Mouse (Mus musculus) C2C12 (cell line): ENCODE data around the gene Nr3c2. TPM values are rescaled to one million over a fixed set of nuclear protein-coding genes. Genes with fewer than 3 reads are reported as not detected.

Experiments used
- H3K27me3 ChIP-seq: one replicate; pipeline ENCODE4 v1.6.1; 2011; ENCODE audit not compliant: control insufficient read depth, insufficient read depth, insufficient read length
- H3K36me3 ChIP-seq: one replicate; pipeline ENCODE4 v1.6.1; 2011; ENCODE audit not compliant: control insufficient read depth, insufficient read depth
- H3K4me3 ChIP-seq: one replicate; pipeline ENCODE4 v1.5.1; 2011; ENCODE audit warnings: mild to moderate bottlenecking, control low read depth; ENCODE audit not compliant: poor library complexity, insufficient read depth, severe bottlenecking
- H3K79me2 ChIP-seq: one replicate; pipeline ENCODE4 v1.6.1; 2011; ENCODE audit not compliant: control insufficient read depth, insufficient read depth
- H3K79me3 ChIP-seq: one replicate; pipeline ENCODE4 v1.6.1; 2011; ENCODE audit warnings: low read depth, control low read depth
- H3ac ChIP-seq: one replicate; pipeline ENCODE3; 2011; ENCODE audit warnings: low read depth; ENCODE audit not compliant: control insufficient read depth, insufficient read length
- CEBPB ChIP-seq: IDR thresholded peaks from one replicate; pipeline ENCODE4 v1.6.1; 2011; ENCODE audit warnings: low read depth, mild to moderate bottlenecking, control low read depth, moderate library complexity
- CTCF ChIP-seq: IDR thresholded peaks from one replicate; pipeline ENCODE4 v1.5.1; 2011; ENCODE audit not compliant: control insufficient read depth, insufficient read depth, insufficient read length
- FOSL1 ChIP-seq: IDR thresholded peaks from one replicate; pipeline ENCODE4 v1.8.0; 2011; ENCODE audit warnings: mild to moderate bottlenecking, low read length; ENCODE audit not compliant: poor library complexity, insufficient read depth, severe bottlenecking
- MAX ChIP-seq: IDR thresholded peaks from one replicate; pipeline ENCODE4 v1.6.1; 2011; ENCODE audit warnings: mild to moderate bottlenecking, control low read depth
- MYOD1 ChIP-seq: IDR thresholded peaks from one replicate; pipeline ENCODE4 v1.6.1; 2011; ENCODE audit warnings: low read depth; ENCODE audit not compliant: control insufficient read depth, insufficient read length
- MYOG ChIP-seq: IDR thresholded peaks from one replicate; pipeline ENCODE4 v1.6.1; 2011; ENCODE audit not compliant: control insufficient read depth, insufficient read length; ENCODE audit errors: extremely low read depth
- USF1 ChIP-seq: IDR thresholded peaks from one replicate; pipeline ENCODE4 v1.6.1; 2011; ENCODE audit warnings: low read depth, mild to moderate bottlenecking, control low read depth, moderate library complexity
- polyA plus RNA-seq: library from polyadenylated mRNA; unstranded; fragments of >200 nt; fragmentation: generic; extraction: Trizol; gene quantifications from one replicate; pipeline ENCODE4 v1.2.1, GENCODE M21; 2012; ENCODE audit warnings: missing spikeins

Nr3c2 gene
- polyA plus RNA-seq, 1 experiment, result 0.04 TPM

GRCm38 (mm10) chr8:76984082-76984481 lies 84.8 kb downstream of the Nr3c2 start:
- Histone ChIP-seq H3K79me3 (no peaks in the 10 kb centered on the region), H3K36me3 (no peaks in the 10 kb centered on the region), H3ac (no peak overlapping the region), H3K79me2 (no peaks in the 10 kb centered on the region), H3K4me3 (no peak overlapping the region), H3K27me3 (no peaks in the 10 kb centered on the region)
- TF ChIP-seq USF1 (no peak), MAX (no peak), CEBPB (no peak), MYOD1 (no peak)

DNA sequence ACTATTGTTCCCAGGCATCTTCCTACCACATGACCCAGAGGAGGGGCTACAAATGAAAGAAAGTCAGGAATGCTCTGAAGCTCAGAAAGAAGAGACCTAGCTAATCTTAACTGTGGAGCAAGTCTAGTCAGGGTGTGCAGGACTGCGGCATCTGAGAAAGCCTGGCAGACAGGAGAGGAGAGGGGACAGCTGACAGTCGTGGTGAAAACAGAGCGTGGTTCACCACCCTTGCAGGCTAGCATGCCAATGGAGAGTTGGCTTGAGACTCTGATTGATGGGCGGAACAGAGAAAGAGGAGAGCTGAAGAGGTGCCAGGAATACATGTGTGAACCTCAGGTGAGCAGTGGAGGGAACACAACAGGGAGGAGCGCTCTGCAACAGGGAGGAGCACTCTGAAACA lies 85.6 kb downstream of the Nr3c2 start:
- Histone ChIP-seq H3K79me2 (no peaks in the 10 kb centered on the region), H3K4me3 (no peak overlapping the region), H3ac (no peak overlapping the region), H3K27me3 (no peaks in the 10 kb centered on the region), H3K36me3 (no peaks in the 10 kb centered on the region), H3K79me3 (no peaks in the 10 kb centered on the region)
- TF ChIP-seq FOSL1 (no peak), MYOG (no peak), MYOD1 (no peak), MAX (no peak), CTCF (no peak), CEBPB (no peak), USF1 (no peak)

- H3K27me3 ChIP-seq, result no peaks in the 10 kb centered on the region
- no peaks in the 10 kb centered on the region for H3K79me3 ChIP-seq
- no peak overlapping the region for H3K4me3 ChIP-seq
- H3K36me3 ChIP-seq, result no peaks in the 10 kb centered on the region
- H3ac ChIP-seq, result no peak overlapping the region
- no peaks in the 10 kb centered on the region for H3K79me2 ChIP-seq
- TF ChIP-seq MAX, result no peak
- no peak for TF ChIP-seq MYOD1
- no peak for TF ChIP-seq MYOG
- no peak for TF ChIP-seq FOSL1
- TF ChIP-seq USF1, result no peak
- no peak for TF ChIP-seq CEBPB
- TF ChIP-seq CTCF, result no peak
Observed at GRCm38 (mm10) chr8:76987876-76988275, 88.6 kb downstream of the Nr3c2 start.

- H3K27me3 ChIP-seq, result no peaks in the 10 kb centered on the region
- H3K36me3 ChIP-seq, result no peaks in the 10 kb centered on the region
- H3K4me3 ChIP-seq, result no peak overlapping the region
- no peaks in the 10 kb centered on the region for H3K79me2 ChIP-seq
- H3ac ChIP-seq, result no peak overlapping the region
- no peak for TF ChIP-seq CTCF
- TF ChIP-seq MAX, result no peak
- no peak for TF ChIP-seq MYOG
- TF ChIP-seq FOSL1, result no peak
- no peak for TF ChIP-seq MYOD1
- no peak for TF ChIP-seq CEBPB
- TF ChIP-seq USF1, result no peak
- no peaks in the 10 kb centered on the region for H3K79me3 ChIP-seq
Observed at GRCm38 (mm10) chr8:76998276-76998675, 99.0 kb downstream of the Nr3c2 start.

- Histone ChIP-seq H3K79me2 (no peaks in the 10 kb centered on the region), H3K79me3 (no peaks in the 10 kb centered on the region), H3K36me3 (no peaks in the 10 kb centered on the region), H3K27me3 (no peaks in the 10 kb centered on the region), H3K4me3 (no peak overlapping the region), H3ac (no peak overlapping the region)
- TF ChIP-seq MYOG (no peak), USF1 (no peak)
Observed at GRCm38 (mm10) chr8:77009425-77009824, 110.2 kb downstream of the Nr3c2 start.

- Histone ChIP-seq H3ac (no peak overlapping the region), H3K4me3 (no peak overlapping the region), H3K36me3 (no peaks in the 10 kb centered on the region), H3K79me2 (no peaks in the 10 kb centered on the region), H3K27me3 (no peaks in the 10 kb centered on the region), H3K79me3 (no peaks in the 10 kb centered on the region)
- TF ChIP-seq CEBPB (no peak), MYOG (no peak), MAX (no peak), USF1 (no peak), FOSL1 (no peak), CTCF (no peak), MYOD1 (no peak)
Observed at GRCm38 (mm10) chr8:77011985-77012384, 112.7 kb downstream of the Nr3c2 start.

DNA sequence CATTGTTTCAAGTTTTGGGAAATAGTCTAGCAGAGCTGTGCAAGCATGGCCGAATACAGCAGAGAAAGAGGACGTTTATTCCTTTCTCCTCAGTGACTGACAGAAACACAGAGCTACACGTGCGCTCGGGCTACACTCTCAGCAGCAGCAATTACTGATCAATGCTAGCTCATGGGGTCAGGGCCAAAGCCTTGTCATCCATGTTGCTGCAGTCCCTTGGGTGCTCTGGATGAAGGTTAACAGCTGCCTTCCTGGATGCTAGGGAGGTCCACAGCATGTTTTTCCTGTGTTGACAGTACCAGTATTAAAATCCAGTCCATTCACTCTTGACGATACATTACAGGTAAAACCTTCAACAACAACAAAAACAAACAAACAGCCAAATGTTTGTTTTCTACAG lies 113.4 kb downstream of the Nr3c2 start:
- TF ChIP-seq CTCF (no peak), CEBPB (no peak), USF1 (no peak)

More for the DNA sequence above, 113.4 kb downstream of the Nr3c2 start:
- Histone ChIP-seq H3ac (no peak overlapping the region), H3K36me3 (no peaks in the 10 kb centered on the region), H3K79me2 (no peaks in the 10 kb centered on the region), H3K27me3 (no peaks in the 10 kb centered on the region), H3K79me3 (no peaks in the 10 kb centered on the region), H3K4me3 (no peak overlapping the region)
